Mouse (Mus musculus) heart, adult 2 months (tissue): ENCODE results near the gene Hist2h3c2. TPM values are rescaled to one million over a fixed set of nuclear protein-coding genes. Genes with fewer than 3 reads are reported as not detected.
"Not testable (repeated sequence)": the region's sequence is repeated elsewhere in the genome, so short reads cannot be mapped to it uniquely, and the experiment has no call there.

Experiments
- DNase-seq, 2 experiments: peaks; one replicate each; pipeline ENCODE4 v3.0.0; 2021
- H3K27ac ChIP-seq: fragments of 200-600 bp; 2 replicates; pipeline ENCODE4 v1.8.1; 2022
- H3K27me3 ChIP-seq: fragments of 200-500 bp; 2 replicates; pipeline ENCODE4 v1.6.1; 2012; ENCODE audit warnings: mild to moderate bottlenecking, low read length, inconsistent platforms, mixed read lengths; ENCODE audit not compliant: control insufficient read depth, insufficient read depth
- H3K36me3 ChIP-seq: fragments of 200-500 bp; 2 replicates; pipeline ENCODE4 v1.6.1; 2012; ENCODE audit warnings: low read length, inconsistent platforms; ENCODE audit not compliant: control insufficient read depth, insufficient read depth
- H3K4me1 ChIP-seq: fragments of 200-500 bp; 2 replicates; pipeline ENCODE4 v1.6.1; 2011; ENCODE audit warnings: low read length; ENCODE audit not compliant: control insufficient read depth, insufficient read depth
- H3K4me3 ChIP-seq: fragments of 200-600 bp; 2 replicates; pipeline ENCODE4 v1.8.1; 2022
- H3K79me2 ChIP-seq: fragments of 200-500 bp; replicated peaks from 2 replicates; pipeline ENCODE4 v1.6.1; 2012; ENCODE audit warnings: mild to moderate bottlenecking, inconsistent platforms, low read length, moderate library complexity, mixed read lengths; ENCODE audit not compliant: control insufficient read depth, insufficient read depth
- H3K9ac ChIP-seq: fragments of 200-500 bp; 2 replicates; pipeline ENCODE4 v1.6.1; 2012; ENCODE audit warnings: low read depth, mild to moderate bottlenecking, control low read depth, inconsistent platforms, low read length, mixed read lengths
- CTCF ChIP-seq: fragments of 200-600 bp; IDR thresholded peaks from 2 replicates; pipeline ENCODE4 v1.8.1; 2022; ENCODE audit warnings: antibody characterized with exemption, mild to moderate bottlenecking, moderate library complexity
- EP300 ChIP-seq: fragments of 200-500 bp; IDR thresholded peaks from 2 replicates; pipeline ENCODE4 v1.6.1; 2011; ENCODE audit warnings: low read depth, low read length, control low read depth; ENCODE audit not compliant: insufficient read depth
- POLR2A ChIP-seq: fragments of 200-500 bp; IDR thresholded peaks from 2 replicates; pipeline ENCODE4 v1.6.1; 2011; ENCODE audit warnings: mild to moderate bottlenecking, low read depth, low read length, control low read depth; ENCODE audit not compliant: insufficient read depth
- WGBS: fragments of 180-500 bp; shearing (Covaris S2); methylation state at CpG from one replicate; pipeline ENCODE4 v1.1.7; 2018; 5-methylcytosine and 5-hydroxymethylcytosine counted together
- intact Hi-C: fragments of 180-260 bp; cut with DNase I; formaldehyde crosslinking; loops from one replicate; pipeline ENCODE4 v1.15.1; 2025
- polyA plus RNA-seq: library from polyadenylated mRNA; depleted of rRNA; stranded (reverse); fragments of >200 nt; gene quantifications from 2 replicates; pipeline ENCODE4 v1.2.3, GENCODE M21; 2012
- total RNA-seq, 2 experiments: library from RNA; stranded (reverse); gene quantifications; 2 replicates each; pipeline ENCODE4 v1.2.3; 2021

Gene Hist2h3c2
- total and polyA plus RNA-seq, 3 experiments, result 5.5 to 9.2 (median 6.2) TPM

DNA sequence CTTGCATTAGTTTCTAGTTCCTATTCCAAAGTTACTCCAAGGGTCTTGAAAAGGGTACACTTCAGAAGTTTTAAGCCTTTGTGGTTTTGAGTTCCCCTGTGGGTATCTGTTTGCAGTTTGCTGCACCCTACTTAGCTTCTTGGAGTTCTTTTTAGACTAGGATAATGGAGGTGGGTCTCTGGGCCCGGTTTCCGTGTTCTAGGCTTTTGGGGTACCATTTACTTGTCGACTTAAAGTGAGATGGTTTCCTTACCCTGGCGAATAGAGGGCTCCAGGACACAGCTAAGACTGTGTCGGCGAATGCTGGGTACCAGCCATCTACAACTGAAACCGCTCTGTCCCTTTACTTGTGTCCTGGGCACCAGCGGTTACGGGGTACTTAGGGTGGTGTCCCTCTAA lies 17.3 kb downstream of the Hist2h3c2 start:
- Histone ChIP-seq H3K4me3 (peak overlapping the region; percentile 57), H3K27me3 (no peaks in the 10 kb centered on the region), H3K36me3 (peaks cover 2% of the 10 kb centered on the region), H3K9ac (peak overlapping the region; percentile 69), H3K27ac (peak overlapping the region; percentile 98), H3K4me1 (peaks cover 7% of the 10 kb centered on the region), H3K79me2 (peaks cover 2% of the 10 kb centered on the region; the same call in 1 of the 2 replicates)
- intact Hi-C loops, result loop anchor here (2.0 to 5.0 kb wide), 2 partner anchors 15 to 329 kb away; partner anchors contain the start of genes Aph1a and BC028528
- WGBS, result 40% methylated on average over 9 of the region's 9 CpGs
- peak; percentile 34 to 50 for DNase-seq
- TF ChIP-seq POLR2A (no peak), CTCF (no peak), EP300 (no peak)

GRCm38 (mm10) chr3:96220765-96221639 lies 17.9 kb downstream of the Hist2h3c2 start, which contains the start of the genes Hist2h2ac and Hist2h2be:
Gene Hist2h2ac (minus strand): TSS chr3:96220880.
Gene Hist2h2be (plus strand): TSS chr3:96221119.
- peaks cover 7% of the 10 kb centered on the region for H3K4me1 ChIP-seq
- WGBS, result under 1% methylated on average over 43 of the region's 43 CpGs
- no peaks in the 10 kb centered on the region for H3K27me3 ChIP-seq
- peaks cover 2% of the 10 kb centered on the region; the same call in 1 of the 2 replicates for H3K79me2 ChIP-seq
- TF ChIP-seq EP300 (peak; percentile 66), CTCF (peak; percentile 26), POLR2A (peak; percentile 98)
- peak within 1 kb of the TSS; percentile 57 for H3K4me3 ChIP-seq
- peak within 1 kb of the TSS; percentile 98 for H3K27ac ChIP-seq
- peak within 1 kb of the TSS; percentile 97 for H3K9ac ChIP-seq
- intact Hi-C loops, result loop anchor here (1.0 to 5.0 kb wide), 2 partner anchors 42 to 329 kb away; partner anchors contain the start of genes Aph1a, BC028528 and Hist2h4
- H3K36me3 ChIP-seq, result peaks cover 2% of the 10 kb centered on the region
- peak; percentile 85 to 91 for DNase-seq

- not testable (repeated sequence) for H3K4me1 ChIP-seq, H3K27me3 ChIP-seq, DNase-seq, H3K36me3 ChIP-seq, H3K79me2 ChIP-seq
- H3K4me3 ChIP-seq, result peak overlapping the region; percentile 57
- peak overlapping the region; percentile 97 for H3K9ac ChIP-seq
- WGBS, result under 1% methylated on average over 42 of the region's 47 CpGs
- intact Hi-C loops, result loop anchor here (1.0 to 5.0 kb wide), 2 partner anchors 43 to 328 kb away; partner anchors contain the start of genes Aph1a, BC028528 and Hist2h4
- peak overlapping the region; percentile 98 for H3K27ac ChIP-seq
These were observed 18.7 kb downstream of the Hist2h3c2 start for GRCm38 (mm10) chr3:96220131-96220764.

- under 1% methylated on average over 37 of the region's 37 CpGs for WGBS
- peaks cover 2% of the 10 kb centered on the region for H3K36me3 ChIP-seq
- peak within 1 kb of the TSS; percentile 98 for H3K27ac ChIP-seq
- peak; percentile 87 to 88 for DNase-seq
- peak; percentile 31; the same call in 1 of the 2 replicates for TF ChIP-seq EP300
- TF ChIP-seq CTCF, result no peak
- TF ChIP-seq POLR2A, result peak; percentile 74
- peak within 1 kb of the TSS; percentile 97 for H3K9ac ChIP-seq
- H3K4me1 ChIP-seq, result peaks cover 7% of the 10 kb centered on the region
- no peaks in the 10 kb centered on the region for H3K27me3 ChIP-seq
- H3K4me3 ChIP-seq, result peak within 1 kb of the TSS; percentile 57
- intact Hi-C loops, result loop anchor here (1.0 to 5.0 kb wide), 4 partner anchors 44 to 327 kb away; partner anchors contain the start of genes Aph1a, BC028528 and Hist2h4
- no peaks in the 10 kb centered on the region for H3K79me2 ChIP-seq
These were observed 19.2 kb downstream of the Hist2h3c2 start, which contains the start of the genes Bola1 and Hist2h2ab for GRCm38 (mm10) chr3:96219661-96220130. Gene Bola1 (minus strand): TSS chr3:96219709. Gene Hist2h2ab (plus strand): TSS chr3:96219865.

- peaks cover 7% of the 10 kb centered on the region for H3K4me1 ChIP-seq
- H3K79me2 ChIP-seq, result no peaks in the 10 kb centered on the region
- H3K27ac ChIP-seq, result peak overlapping the region; percentile 98
- peak overlapping the region; percentile 57 for H3K4me3 ChIP-seq
- H3K36me3 ChIP-seq, result peaks cover 2% of the 10 kb centered on the region
- intact Hi-C loops, result loop anchor here (2.0 to 5.0 kb wide), 2 partner anchors 44 to 152 kb away; no protein-coding TSS in a partner anchor
- peak; percentile 54 to 56 for DNase-seq
- WGBS, result under 1% methylated on average over 12 of the region's 12 CpGs
- H3K27me3 ChIP-seq, result no peaks in the 10 kb centered on the region
- peak overlapping the region; percentile 91 for H3K9ac ChIP-seq
- TF ChIP-seq POLR2A, result no peak; the same call in 1 of the 2 replicates
- TF ChIP-seq CTCF, result peak; percentile 53
These were observed 19.7 kb downstream of the Hist2h3c2 start for GRCm38 (mm10) chr3:96219191-96219641.
